Mouse (Mus musculus) lung, postnatal 25 days (tissue): Measurements from ENCODE around the gene Rbm47.

Experiments used
- DNase-seq: peaks from one replicate; pipeline ENCODE4 v3.0.0; 2022; ENCODE audit warnings: low spot score

The Rbm47 gene

DNA sequence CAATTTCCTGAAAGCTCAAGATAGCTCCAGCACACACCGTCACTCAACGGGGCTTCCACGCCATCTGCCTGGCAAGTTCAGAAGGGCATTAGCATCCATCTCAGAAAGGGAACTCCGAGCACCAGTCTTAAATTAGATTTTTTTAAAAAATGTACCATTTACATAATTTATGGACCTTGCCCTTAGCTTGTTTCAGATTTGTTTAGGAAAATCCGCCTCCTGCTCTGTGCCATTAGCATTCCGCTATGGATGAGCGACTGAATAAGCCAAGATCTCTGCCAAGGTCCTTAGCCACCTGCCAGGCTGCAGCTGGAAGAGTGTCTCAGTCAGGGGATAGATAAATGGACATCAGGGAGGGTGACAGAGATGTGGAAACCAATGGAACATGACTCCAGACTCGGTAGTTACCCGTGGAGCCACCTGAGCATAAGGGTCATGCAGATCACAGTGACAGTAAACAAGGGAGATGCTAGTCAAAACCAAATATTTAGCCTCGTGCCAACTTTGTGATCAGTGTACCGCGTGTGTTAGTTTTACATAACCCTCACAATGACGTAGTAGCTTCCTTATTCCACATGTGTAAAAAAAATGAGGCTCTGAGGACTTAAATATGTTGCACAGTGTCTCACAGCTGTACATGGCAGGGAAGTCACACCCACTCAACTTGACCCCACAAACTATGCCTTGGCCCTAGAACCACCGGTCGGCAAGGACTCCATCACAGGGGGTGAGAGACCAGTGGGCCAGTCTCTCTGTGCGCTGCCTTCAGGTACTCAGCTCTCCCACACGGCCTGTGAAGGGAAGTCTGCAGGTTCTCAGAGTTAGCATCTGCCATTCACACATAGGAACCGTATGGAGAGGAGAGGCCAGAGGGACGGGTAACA lies 110.6 kb downstream of the Rbm47 start:
- DNase-seq: no peak

DNA sequence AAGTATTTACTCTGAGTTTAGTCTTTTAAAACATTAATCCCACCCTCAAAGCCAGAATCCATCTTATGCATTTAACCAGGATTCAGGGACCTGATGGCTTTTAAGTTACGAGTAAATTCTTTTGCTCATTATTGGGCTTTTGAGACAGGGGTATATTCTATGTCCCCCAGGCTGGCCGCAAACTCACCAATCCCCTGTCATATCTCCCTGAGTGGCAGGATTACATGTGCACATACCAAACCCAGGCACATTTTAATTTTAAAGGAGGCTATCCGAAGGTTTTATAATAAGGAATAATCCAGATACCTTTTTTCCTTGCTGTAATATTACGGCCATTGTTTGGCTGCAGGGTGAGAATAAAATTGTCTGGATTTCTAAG lies 111.3 kb downstream of the Rbm47 start:
- no peak for DNase-seq

DNA sequence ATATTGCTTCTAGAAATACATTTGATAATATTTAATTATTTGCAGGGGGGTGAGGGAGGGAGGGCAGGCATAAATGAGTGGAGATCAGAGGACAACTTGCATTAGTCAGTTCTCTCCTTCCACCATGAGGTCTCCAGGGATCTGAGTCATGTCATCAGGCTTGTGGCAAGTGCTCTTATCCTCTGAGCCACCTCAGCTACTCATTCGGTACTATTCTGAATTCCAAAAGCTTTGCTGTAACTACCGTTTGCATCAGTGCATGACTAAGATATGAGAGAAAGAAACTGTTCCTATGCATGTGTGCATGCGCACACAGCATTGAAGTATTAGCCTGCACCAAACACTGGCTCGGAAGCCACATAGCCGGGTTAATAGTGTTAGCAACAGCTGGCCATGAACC lies 114.1 kb downstream of the Rbm47 start:
- no peak for DNase-seq

DNA sequence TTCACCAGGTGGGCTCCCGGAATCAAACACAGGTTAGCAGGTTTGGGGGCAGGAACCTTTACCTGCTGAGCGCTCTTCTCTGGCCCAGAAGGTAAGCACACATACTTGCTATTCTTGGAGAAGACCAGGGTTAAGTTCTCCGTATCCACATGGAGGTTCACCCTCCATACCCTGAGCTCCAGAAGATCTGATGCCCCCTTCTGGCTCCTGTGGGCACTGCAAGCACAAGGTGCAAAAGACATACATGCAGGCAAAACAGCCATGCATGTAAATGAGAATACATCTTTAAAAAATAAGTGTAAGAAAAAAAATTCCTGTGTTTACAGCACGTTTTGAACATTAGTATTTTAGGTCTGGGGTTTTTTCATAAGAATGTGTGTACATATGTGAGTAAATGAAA lies 116.2 kb downstream of the Rbm47 start:
- DNase-seq: no peak

DNA sequence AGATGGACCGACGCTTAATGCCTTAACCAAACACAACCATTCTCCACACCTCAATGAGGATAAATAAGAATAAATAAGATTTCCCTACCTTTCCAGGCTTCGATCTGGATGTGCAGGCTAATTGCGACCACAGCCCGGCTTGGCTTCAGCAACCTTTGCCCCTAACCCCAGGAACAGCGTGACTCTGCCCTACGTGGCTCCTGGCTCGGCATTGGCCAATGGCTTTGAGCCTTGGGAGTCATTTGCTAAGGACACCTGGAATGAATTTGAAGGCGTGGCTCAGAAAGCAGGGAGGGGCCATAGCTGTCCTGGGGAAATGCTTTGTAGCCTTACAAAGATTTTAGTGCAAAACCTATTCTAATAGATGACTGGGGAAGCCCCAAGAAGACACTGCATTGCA lies 118.5 kb downstream of the Rbm47 start:
- no peak for DNase-seq

DNA sequence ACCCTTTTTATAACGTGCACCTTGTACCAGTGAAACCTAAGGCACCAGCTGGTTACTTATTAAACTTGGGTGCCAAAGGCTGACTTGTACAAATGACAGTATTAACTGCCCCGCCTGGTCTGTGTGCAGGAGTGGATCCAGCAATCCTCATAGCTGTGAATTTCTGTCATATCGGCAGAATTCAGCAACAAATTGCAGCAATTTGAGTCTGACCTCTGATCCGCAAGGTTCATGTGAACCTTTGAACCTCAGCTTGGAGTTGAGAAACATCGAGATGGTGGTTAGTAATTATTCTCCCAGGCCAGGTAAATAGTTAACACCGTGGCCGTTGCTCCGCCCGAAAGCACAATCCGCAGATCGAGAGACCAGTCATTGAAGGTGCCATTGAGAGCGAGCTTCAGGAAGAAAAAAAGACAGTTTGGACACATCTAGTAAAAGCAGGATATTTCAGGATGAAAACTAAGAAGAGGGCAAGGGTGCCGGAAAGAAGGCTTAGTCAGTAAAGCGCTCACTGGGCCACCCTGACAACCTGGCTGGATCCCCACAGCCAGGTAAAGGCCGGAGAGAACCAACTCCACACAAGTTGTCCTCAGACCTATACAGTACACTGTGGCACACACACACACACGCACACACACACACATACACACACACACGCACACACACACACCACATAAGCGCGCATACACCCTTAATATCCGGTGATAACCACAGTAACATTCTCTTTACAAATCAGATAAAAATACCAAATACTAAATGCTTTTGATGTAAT lies 120.0 kb downstream of the Rbm47 start:
- no peak for DNase-seq

DNA sequence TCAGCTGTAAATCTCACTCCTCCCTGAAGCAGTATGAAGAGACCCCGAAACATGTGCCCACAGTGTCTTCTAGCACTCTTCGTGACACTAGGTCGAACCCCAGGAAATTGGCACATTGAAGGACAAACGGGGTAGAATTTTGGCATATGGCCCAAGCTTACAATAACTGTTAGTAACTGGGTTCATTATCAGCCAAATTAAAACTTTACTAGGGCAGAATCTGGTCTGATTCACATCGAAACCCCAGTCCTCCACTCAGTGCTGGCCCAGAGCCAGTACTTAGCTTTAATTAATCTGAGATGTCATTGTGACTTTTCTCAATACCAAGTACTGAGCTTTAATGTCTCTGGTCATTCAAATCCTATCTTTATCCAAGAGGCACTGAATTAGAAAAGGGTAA lies 122.1 kb downstream of the Rbm47 start:
- DNase-seq: no peak

DNA sequence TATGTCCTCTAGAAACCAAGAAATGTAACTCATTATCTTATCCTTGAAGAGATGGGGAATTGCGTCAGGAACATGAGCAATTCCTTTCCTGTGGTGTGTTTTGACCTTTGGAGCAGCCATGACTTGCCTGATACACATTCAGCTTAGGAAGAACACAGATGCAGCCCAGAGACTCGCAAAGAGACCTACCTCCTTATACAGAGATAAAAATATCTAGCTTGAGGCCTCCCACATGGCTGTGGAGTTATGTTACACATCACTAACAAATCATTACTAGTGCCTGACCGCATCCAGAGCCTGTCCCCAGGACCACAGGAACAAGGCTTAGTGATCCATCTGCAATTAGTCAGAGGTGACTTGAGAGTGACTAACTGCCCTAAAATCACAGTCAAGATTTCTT lies 126.6 kb downstream of the Rbm47 start:
- DNase-seq: no peak

DNA sequence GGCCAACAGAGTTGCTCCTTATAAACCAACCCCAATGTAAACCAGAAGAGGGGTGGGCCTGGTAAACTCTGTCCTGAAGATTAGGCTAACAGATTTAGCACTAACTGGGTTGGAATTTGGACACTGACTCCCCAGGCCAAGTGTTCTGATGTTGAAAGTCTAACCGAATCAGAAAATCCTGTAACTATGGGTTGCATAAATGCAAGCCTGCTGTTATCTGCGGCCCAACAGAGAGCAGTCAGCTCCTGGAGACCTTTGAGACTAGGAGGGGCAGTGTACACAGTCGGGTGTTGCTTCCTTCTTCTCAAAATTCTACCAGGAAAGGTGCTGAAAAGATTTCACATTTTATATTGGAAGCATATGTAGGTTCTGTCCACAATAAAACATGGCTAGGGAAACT lies 129.0 kb downstream of the Rbm47 start:
- DNase-seq: no peak

DNA sequence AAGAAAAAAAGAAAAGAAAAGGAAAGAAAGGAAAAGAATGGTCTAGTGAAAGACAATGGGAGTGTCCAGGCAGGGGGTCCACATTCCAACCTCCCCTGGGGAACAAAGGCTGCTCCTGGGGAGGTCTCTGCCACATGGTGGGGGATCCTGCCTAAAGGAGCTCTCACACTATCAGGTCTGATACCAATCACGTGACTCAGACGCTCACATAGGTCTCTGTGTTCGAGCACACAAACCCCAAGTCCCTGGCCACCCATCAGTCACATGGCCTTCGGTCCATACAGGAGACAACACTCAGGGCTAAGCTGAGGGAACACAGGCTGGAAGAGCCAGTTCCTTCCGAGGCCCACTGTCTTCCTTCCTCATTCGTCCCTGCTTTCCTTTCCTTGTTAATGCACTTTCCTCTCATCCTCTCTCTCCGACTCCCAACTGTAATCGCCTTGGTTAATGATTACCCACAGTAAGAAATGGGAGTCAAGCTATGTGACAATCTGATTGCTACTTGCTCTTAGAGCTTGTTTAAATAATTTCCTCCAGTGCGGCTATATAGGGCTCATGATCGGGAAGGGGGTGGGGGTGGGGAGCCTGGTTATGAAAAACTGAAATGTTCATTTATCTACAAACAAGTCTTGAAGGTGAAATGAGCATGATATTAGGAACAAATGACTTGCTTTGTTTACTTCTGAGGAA lies 130.1 kb downstream of the Rbm47 start:
- no peak for DNase-seq

DNA sequence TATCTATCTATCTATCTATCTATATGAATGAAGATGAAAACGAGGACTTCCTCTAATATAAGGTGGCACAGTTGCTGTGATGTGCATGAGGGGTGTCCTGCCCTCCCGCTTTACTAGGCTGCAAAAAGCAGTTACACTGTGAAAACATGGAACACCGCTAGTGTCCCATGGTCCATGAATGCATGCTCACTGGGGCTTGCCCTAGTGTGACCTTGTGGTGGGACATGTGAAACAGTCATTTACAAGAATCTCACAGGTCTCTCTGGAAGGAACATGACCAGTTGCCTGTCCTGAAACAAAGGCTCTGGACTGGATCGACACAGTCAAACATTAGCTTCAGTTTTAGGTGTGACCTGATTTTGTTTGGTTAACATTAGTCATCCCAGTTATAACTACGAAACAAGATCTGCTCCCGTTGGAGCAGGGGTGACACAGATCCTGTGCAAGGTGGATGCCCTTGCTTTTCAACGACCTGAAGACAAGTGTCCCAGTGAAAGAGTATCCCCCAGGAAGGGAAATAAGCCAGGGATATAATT lies 132.1 kb downstream of the Rbm47 start:
- no peak for DNase-seq

DNA sequence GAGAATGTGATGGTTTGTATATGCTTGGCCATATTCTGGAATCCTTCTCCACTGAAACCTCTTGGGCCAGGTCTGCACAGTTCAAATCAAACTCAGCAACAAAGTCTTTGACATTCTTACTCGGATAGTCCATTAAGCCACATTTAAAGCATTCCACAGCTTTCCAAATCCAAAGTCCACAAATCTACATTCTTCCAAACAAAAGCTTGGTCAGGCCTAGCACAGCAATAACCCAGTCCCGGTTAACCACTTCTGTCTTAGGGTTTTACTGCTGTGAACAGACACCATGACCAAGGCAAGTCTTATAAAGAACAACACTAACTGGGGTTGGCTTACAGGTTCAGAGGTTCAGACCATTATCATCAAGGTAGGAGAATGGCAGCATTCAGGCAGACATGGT lies 133.1 kb downstream of the Rbm47 start:
- DNase-seq: no peak

DNA sequence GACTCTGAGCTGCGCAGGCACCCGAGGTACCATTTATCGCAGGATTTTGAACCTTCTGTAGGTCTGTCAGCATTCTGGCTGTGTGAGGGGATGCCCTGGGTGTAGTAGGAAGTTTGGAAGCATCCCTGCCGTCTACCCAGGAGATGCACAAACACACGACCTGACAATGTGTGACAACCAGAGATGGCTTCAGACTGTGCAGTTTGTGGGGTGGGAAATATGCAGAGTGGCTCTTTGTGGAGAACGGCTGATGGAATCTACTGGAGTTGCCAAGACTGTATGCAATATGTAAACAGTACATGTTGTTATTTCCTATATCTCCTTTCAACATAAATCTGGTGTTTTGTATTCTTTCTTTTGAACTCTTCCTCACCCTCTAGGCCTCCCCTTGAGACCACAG lies 135.9 kb downstream of the Rbm47 start:
- no peak for DNase-seq

DNA sequence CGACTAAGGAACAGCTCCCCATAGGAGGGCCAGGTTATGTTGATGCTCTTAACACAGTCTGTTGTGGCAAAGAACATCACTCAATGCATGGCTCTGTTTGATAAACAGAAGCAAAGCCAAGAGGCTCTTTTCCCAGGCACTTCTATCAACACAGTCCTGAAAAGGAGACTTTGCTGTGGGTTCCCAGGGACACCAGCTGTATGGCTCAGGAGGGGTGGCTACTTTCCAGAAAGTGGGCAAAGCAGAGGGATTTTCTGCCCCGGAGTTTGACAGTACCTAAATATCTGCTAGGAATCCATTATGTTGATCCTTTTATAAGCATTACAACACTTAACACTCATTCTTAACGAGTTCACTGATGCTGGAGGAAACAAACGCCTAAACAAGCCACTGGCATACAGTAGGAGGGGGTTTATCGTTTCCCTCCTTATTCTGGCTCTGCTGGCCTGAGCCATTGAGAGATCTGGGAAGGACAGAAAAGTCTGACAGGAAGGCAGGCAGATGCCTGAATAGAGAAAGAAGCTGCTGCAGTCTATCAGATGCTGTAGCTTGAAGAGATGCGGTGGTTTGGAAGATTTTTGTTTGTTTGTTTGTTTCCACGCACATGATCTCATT lies 136.4 kb downstream of the Rbm47 start:
- no peak for DNase-seq

DNA sequence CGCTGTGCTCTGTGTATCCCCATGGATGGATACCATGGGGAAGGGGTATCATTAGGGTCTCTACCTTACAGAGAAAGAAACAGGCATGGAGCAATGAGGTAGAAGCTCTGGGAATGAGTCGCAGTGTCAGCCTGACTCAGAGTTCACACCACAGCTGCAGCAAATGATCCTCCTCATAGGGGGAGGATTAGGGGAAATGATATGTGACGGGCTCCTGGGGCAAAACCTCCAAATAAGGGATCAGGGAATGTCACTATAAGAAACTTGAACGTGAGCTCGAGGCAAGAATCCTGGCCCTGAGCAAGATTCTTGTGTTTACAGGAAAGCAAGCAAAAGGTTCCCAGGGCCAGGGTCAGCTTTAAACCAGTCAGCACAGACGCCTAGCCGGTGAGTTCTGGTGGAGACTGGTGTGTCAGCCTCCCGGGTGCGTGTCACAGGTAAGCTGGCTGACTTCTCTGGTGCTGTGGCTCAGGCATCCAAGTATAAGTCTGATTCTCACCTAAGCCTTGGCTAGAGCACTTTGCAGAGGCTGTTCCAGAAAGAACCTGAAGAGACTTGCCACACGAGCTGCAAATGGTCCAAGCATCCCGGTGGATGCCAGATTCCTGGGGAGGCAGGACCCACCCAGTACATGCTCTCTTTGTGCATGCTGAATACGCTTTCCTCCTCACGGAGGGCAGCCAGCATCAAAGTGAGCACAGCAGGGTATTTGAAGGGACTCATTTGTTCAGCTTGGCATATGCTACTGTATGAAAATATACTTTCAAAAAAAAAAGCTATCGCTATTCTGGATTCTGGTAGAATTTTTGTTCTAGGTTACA lies 138.3 kb downstream of the Rbm47 start:
- no peak for DNase-seq

DNA sequence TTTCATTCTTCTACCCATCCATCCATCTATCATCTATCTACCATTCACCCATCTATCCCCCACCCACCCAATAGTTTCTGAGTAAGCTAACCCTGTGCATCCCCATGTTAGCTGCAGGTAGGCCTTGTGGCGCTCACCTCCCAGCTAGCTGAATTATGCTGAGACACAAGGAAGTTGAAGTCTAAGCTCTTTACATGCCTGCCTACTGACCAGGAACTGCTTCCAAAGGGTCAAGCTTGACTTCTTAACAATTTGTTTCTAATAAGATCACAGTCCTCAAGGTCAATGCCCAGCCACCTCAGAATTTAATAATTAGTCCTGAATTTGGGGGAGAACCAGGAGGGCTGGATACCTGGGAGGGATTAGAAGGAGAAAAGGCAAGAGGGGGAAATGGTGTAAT lies 140.1 kb downstream of the Rbm47 start:
- no peak for DNase-seq

DNA sequence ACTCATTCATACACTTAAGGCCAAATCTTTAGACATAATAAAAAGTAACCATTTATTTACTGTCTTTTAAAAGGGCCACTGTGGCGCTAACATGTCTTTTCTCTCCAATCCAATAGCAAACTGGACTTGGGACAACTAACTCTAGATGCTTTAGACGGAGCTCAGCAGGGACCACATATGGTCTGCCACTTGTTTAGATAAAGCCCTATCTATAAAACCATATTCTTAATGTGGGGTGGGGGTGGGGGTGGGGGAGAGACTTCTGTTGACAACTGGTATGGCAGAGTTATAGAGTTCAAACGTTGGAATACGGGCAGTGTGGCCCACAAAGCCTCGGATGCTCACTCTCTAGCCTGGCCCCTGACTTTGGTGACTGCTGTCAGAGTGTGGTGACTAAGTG lies 141.2 kb downstream of the Rbm47 start:
- DNase-seq: no peak

DNA sequence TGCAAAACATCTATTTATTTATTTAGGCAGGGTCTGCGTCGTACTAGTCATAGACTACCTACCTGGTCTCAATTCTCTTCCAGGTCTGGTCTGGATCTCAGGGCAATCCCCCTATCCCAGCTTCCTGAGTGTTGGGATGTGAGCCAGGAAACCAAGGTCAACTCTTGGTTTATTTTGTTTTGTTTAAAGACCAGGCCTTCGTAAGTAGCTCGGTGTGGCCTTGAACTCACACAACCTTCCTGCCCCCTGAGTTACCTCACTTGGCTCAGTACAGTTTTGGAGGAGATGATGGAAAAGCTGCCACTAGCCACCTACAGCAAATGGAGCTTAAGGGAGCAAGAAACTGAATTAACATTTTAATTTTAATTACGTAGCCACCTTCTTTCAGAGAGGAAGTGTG lies 144.7 kb downstream of the Rbm47 start:
- DNase-seq: no peak

DNA sequence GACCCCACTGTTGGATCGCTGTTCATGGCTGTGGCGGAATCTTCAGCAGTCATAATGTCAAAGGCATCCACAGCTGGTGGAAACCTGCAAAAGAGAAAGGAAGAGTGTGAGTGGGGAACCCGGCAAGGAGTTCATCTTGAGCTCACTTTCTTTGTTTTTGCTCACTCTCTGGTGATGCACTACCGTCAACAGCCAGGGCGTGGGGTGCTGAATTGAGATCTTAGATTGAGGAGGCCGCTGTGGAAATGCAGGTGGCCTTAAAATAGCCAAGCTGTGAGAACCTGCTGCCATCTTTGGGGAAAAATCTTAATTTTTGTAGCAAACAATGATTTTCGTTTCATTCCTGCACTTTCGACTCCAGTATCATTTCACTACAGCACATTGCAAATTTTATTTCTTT lies 145.7 kb downstream of the Rbm47 start:
- DNase-seq: no peak

DNA sequence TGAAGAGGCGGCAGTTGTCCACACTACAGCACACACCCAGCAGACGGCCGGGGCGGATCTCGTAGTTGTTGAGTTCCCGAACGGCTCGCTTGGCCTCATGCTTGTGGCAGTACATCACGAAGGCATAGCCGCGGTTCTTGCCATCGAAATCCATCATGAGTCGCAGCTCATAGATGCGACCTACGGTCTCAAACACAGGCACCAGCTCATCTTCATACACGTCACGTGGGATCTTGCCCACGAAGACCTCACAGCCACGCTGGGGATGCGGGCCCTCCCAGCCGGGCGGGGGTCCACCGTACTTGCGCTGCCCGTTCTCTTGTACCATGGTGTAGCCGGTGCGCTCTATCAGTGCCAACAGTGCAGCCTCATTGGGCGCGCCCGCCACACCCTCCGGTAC lies 146.1 kb downstream of the Rbm47 start:
- DNase-seq: no peak

DNA sequence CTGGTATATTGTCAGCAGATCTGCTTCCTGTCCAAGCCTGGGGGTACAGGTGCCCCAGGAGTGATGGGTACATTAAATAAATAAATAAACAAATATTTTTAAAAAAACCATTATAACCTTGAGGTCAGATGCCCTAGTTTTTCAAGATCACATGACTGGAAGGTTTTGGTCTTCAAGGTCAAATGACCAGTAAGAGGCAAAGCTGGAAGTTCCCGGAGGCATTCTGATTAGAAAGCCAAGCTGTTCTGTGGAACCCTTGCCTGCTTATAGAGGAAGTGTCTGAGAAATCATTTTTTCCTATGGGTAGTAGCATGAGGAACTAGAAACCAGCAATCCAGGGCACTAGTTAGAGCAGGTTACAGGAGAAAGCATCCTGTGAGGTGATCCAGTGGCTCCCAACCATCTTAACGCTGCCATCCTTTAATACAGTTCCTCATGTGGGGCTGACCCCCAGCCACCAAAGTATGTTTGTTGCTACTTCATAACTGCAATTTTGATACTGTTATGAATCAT lies 157.4 kb downstream of the Rbm47 start:
- DNase-seq: no peak
